Mouse (Mus musculus) C2C12 (cell line): ENCODE measurements at regions not wholly inside any gene's neighbourhood (a gene's known extent, or its start where the extent isn't known, plus 50 kb on each side); places are given as distances from the start of the nearest gene placed in this dataset.

Experiments used
- H3K27me3 ChIP-seq: one replicate; pipeline ENCODE4 v1.6.1; 2011; ENCODE audit not compliant: control insufficient read depth, insufficient read depth, insufficient read length
- H3K36me3 ChIP-seq: one replicate; pipeline ENCODE4 v1.6.1; 2011; ENCODE audit not compliant: control insufficient read depth, insufficient read depth
- H3K4me3 ChIP-seq: one replicate; pipeline ENCODE4 v1.5.1; 2011; ENCODE audit warnings: mild to moderate bottlenecking, control low read depth; ENCODE audit not compliant: poor library complexity, insufficient read depth, severe bottlenecking
- H3K79me2 ChIP-seq: one replicate; pipeline ENCODE4 v1.6.1; 2011; ENCODE audit not compliant: control insufficient read depth, insufficient read depth
- H3K79me3 ChIP-seq: one replicate; pipeline ENCODE4 v1.6.1; 2011; ENCODE audit warnings: low read depth, control low read depth
- H3ac ChIP-seq: one replicate; pipeline ENCODE3; 2011; ENCODE audit warnings: low read depth; ENCODE audit not compliant: control insufficient read depth, insufficient read length
- CEBPB ChIP-seq: IDR thresholded peaks from one replicate; pipeline ENCODE4 v1.6.1; 2011; ENCODE audit warnings: low read depth, mild to moderate bottlenecking, control low read depth, moderate library complexity
- CTCF ChIP-seq: IDR thresholded peaks from one replicate; pipeline ENCODE4 v1.5.1; 2011; ENCODE audit not compliant: control insufficient read depth, insufficient read depth, insufficient read length
- FOSL1 ChIP-seq: IDR thresholded peaks from one replicate; pipeline ENCODE4 v1.8.0; 2011; ENCODE audit warnings: mild to moderate bottlenecking, low read length; ENCODE audit not compliant: poor library complexity, insufficient read depth, severe bottlenecking
- MAX ChIP-seq: IDR thresholded peaks from one replicate; pipeline ENCODE4 v1.6.1; 2011; ENCODE audit warnings: mild to moderate bottlenecking, control low read depth
- MYOD1 ChIP-seq: IDR thresholded peaks from one replicate; pipeline ENCODE4 v1.6.1; 2011; ENCODE audit warnings: low read depth; ENCODE audit not compliant: control insufficient read depth, insufficient read length
- MYOG ChIP-seq: IDR thresholded peaks from one replicate; pipeline ENCODE4 v1.6.1; 2011; ENCODE audit not compliant: control insufficient read depth, insufficient read length; ENCODE audit errors: extremely low read depth
- USF1 ChIP-seq: IDR thresholded peaks from one replicate; pipeline ENCODE4 v1.6.1; 2011; ENCODE audit warnings: low read depth, mild to moderate bottlenecking, control low read depth, moderate library complexity

- TF ChIP-seq MAX (no peak), MYOD1 (no peak), CTCF (no peak), FOSL1 (no peak), MYOG (no peak), USF1 (no peak), CEBPB (no peak)
- no peak overlapping the region for H3ac ChIP-seq
Measured at GRCm38 (mm10) chr13:15879576-15879975, 132.1 kb upstream of the Inhba start.

GRCm38 (mm10) chr13:15890794-15891193 is 120.9 kb upstream of the Inhba start:
- H3K36me3 ChIP-seq, result no peaks in the 10 kb centered on the region
- no peaks in the 10 kb centered on the region for H3K79me2 ChIP-seq
- H3ac ChIP-seq, result no peak overlapping the region
- H3K27me3 ChIP-seq, result no peaks in the 10 kb centered on the region
- TF ChIP-seq MAX (no peak), MYOG (no peak), CEBPB (no peak), CTCF (no peak), USF1 (no peak), FOSL1 (no peak), MYOD1 (no peak)
- no peaks in the 10 kb centered on the region for H3K79me3 ChIP-seq
- H3K4me3 ChIP-seq, result no peak overlapping the region

More at GRCm38 (mm10) chr13:15879576-15879975, 132.1 kb upstream of the Inhba start:
- no peaks in the 10 kb centered on the region for H3K79me2 ChIP-seq
- H3K4me3 ChIP-seq, result no peak overlapping the region
- H3K27me3 ChIP-seq, result no peaks in the 10 kb centered on the region
- H3K36me3 ChIP-seq, result no peaks in the 10 kb centered on the region
- H3K79me3 ChIP-seq, result no peaks in the 10 kb centered on the region

- H3K36me3 ChIP-seq, result no peaks in the 10 kb centered on the region
- H3K79me2 ChIP-seq, result no peaks in the 10 kb centered on the region
- no peaks in the 10 kb centered on the region for H3K79me3 ChIP-seq
- no peak overlapping the region for H3K4me3 ChIP-seq
- no peak overlapping the region for H3ac ChIP-seq
- no peaks in the 10 kb centered on the region for H3K27me3 ChIP-seq
- TF ChIP-seq CTCF (no peak), MYOG (no peak), CEBPB (no peak), MAX (no peak), USF1 (no peak), MYOD1 (no peak), FOSL1 (no peak)
Measured at GRCm38 (mm10) chr13:15891403-15891802, 120.2 kb upstream of the Inhba start.

- no peak overlapping the region for H3ac ChIP-seq
- no peak for TF ChIP-seq MYOG
- no peak for TF ChIP-seq USF1
- TF ChIP-seq FOSL1, result no peak
- no peak for TF ChIP-seq MAX
- no peaks in the 10 kb centered on the region for H3K79me3 ChIP-seq
- no peak overlapping the region for H3K4me3 ChIP-seq
- no peaks in the 10 kb centered on the region for H3K36me3 ChIP-seq
- no peaks in the 10 kb centered on the region for H3K27me3 ChIP-seq
- H3K79me2 ChIP-seq, result no peaks in the 10 kb centered on the region
Measured at GRCm38 (mm10) chr13:15898201-15898600, 113.5 kb upstream of the Inhba start.

DNA sequence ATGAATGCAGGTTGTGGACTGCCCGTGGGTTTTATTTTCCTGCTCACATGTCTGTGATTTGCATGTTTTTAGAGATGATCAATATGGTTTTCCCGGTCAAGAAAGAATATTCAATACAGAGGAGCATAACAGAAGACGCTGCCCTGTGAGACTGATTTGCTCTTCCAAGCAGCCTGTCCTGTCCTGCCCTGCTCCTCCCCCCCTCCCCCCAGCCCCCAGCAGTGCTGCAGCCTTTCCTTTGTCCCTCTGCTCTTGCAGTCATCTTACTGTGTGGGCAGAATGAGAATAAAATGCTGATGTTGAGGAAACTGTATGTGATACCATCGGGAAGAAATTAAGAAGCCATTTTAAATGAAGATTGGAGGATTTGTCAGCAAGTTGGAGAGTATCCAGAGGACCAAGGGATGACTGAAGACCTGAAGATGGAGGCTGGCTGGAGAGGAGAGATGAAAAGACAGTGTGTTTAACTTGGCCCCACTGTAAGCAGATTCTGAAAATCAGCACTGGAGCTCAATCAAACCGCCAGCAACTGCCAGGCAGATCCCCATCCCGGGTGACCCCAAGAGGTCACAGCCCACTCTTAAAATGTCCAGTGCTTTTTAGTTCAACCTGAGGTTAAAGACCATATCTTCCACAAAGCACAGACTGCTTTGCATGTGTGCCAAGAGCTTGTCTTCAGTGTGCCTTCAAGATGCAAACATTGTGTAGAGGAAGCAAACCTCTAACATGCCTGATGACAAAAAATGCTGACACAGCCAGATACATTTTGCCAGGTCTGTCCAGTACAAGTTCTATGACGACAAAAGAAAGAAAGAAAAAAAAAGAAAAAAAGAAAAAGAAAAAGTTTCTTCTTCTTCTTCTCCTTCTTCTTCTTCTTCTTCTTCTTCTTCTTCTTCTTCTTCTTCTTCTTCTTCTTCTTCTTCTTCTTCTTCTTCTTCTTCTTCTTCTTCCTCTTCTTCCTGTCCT is 109.7 kb upstream of the Inhba start:
- no peak overlapping the region for H3K4me3 ChIP-seq
- H3ac ChIP-seq, result no peak overlapping the region
- no peaks in the 10 kb centered on the region for H3K79me3 ChIP-seq
- no peak for TF ChIP-seq FOSL1
- no peak for TF ChIP-seq MAX
- no peak for TF ChIP-seq USF1
- TF ChIP-seq CTCF, result no peak
- TF ChIP-seq MYOD1, result no peak
- no peak for TF ChIP-seq MYOG
- TF ChIP-seq CEBPB, result no peak
- no peaks in the 10 kb centered on the region for H3K27me3 ChIP-seq
- H3K36me3 ChIP-seq, result no peaks in the 10 kb centered on the region
- no peaks in the 10 kb centered on the region for H3K79me2 ChIP-seq
